Mouse (Mus musculus) limb, embryonic 10.5 days (tissue): ENCODE results near the gene Myl9. TPM values are rescaled to one million over a fixed set of nuclear protein-coding genes. Genes with fewer than 3 reads are reported as not detected.
"Not testable (repeated sequence)": the region's sequence is repeated elsewhere in the genome, so short reads cannot be mapped to it uniquely, and the experiment has no call there.

Experiments
- DNase-seq: peaks from one replicate; pipeline ENCODE4 v3.0.0-alpha.2; 2017; ENCODE audit warnings: low spot score
- H3K27ac ChIP-seq: fragments of 300-500 bp; sonication (generic); 2 replicates; pipeline ENCODE4 v1.5.1; 2016; ENCODE audit warnings: mild to moderate bottlenecking
- H3K27me3 ChIP-seq: fragments of 300-500 bp; sonication (generic); 2 replicates; pipeline ENCODE4 v1.6.1; 2016; ENCODE audit warnings: low read depth, mild to moderate bottlenecking; ENCODE audit not compliant: poor library complexity, severe bottlenecking
- H3K36me3 ChIP-seq: fragments of 300-500 bp; sonication (generic); 2 replicates; pipeline ENCODE4 v1.6.1; 2016; ENCODE audit warnings: mild to moderate bottlenecking, moderate library complexity
- H3K4me1 ChIP-seq: fragments of 300-500 bp; sonication (generic); 2 replicates; pipeline ENCODE4 v1.6.1; 2016
- H3K4me3 ChIP-seq: fragments of 300-500 bp; sonication (generic); 2 replicates; pipeline ENCODE4 v1.5.1; 2016; ENCODE audit warnings: mild to moderate bottlenecking, moderate library complexity
- H3K9me3 ChIP-seq: fragments of 300-500 bp; sonication (generic); replicated peaks from 2 replicates; pipeline ENCODE4 v1.6.1; 2016; ENCODE audit warnings: mild to moderate bottlenecking
- WGBS: fragments of 180-500 bp; shearing (Covaris S2); methylation state at CpG from one replicate; pipeline ENCODE4 v1.1.7; 2016; 5-methylcytosine and 5-hydroxymethylcytosine counted together
- polyA plus RNA-seq: library from polyadenylated mRNA; unstranded; fragments of >200 nt; fragmentation: Nextera tagmentation; extraction: Ambion mirVana; gene quantifications from 2 replicates; pipeline ENCODE4 v1.2.1, GENCODE M21; 2016

Myl9 gene
- polyA plus RNA-seq, 1 experiment from 2014 or later: 62.7 TPM

DNA sequence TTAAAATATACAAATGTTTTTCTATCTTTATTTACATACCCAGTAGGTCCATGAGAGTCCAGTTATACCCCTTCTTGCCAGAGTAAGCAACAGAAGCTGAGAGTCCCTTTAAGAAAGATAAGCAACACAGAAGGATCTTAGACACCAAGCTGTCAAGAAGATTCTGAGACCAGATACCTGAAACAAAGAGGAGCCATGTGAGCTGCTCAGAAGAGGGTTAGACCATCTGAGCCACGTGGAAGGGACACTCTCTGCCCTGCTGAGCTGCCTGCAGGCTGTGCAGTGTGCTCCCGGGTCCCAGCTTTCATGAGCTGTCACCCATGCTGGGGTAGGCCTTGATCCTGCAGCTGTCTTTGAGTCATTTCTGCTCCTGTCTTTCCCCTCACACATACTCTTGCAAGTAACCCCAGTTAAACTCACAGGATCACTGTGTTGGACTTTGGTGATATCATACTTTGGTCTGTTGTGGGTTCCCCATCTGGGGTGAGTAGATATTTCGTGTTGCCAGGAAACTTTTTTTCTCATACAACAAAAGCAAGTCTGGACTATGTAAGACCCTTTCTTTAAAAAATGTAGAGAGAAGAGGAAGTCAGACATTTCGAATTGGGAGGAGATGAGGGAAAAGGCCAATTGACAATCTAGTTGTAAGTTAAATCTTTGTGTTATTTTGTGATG is 28.6 kb downstream of the Myl9 start:
- H3K4me3 ChIP-seq: no peak overlapping the region
- H3K4me1 ChIP-seq: no peaks in the 10 kb centered on the region; the same call in none of the 2 replicates
- DNase-seq: no peak
- H3K36me3 ChIP-seq: no peaks in the 10 kb centered on the region
- WGBS: 72% methylated on average over 4 of the region's 4 CpGs
- no peaks in the 10 kb centered on the region for H3K27me3 ChIP-seq
- H3K9me3 ChIP-seq: no peaks in the 10 kb centered on the region
- no peak overlapping the region for H3K27ac ChIP-seq

DNA sequence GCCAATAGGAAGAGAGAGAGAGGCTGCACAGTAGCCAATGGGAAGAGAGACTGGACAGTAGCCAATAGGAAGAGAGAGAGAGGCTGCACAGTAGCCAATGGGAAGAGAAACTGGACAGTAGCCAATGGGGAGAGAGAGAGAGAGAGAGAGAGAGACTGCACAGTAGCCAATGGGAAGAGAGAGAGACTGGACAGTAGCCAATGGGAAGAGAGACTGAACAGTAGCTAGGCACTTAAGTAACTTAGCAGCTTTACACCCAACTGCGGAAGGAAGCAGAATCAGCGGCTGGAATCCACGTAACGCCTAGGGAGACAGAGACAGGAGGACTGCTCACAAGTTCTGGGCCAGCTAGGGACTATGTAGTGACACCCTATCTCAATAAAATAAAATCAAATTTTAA is 29.4 kb downstream of the Myl9 start:
- H3K27ac ChIP-seq: no peak overlapping the region
- WGBS: 91% methylated on average over 4 of the region's 4 CpGs
- no peaks in the 10 kb centered on the region for H3K27me3 ChIP-seq
- H3K4me3 ChIP-seq: no peak overlapping the region
- H3K9me3 ChIP-seq: no peaks in the 10 kb centered on the region
- DNase-seq: no peak
- H3K36me3 ChIP-seq: no peaks in the 10 kb centered on the region
- H3K4me1 ChIP-seq: peaks cover under 1% of the 10 kb centered on the region

DNA sequence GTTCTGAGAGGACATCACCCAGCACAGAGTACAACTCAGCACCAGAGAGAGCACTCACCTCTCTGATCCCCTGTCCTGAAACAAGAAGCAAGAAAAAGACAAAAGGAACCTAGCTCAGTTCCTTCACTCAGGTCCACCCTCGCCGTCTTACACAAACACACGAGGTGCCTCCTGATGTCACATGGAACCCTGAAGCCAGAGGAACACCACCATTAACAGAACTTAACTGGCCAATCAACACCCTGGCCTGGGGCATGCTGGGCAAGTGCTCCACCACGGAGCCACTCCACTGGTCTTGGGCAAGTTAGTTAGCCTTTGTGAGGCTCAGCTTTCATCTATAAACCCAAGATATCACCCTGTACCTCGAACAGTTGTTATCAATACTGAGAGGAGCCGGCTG is 31.7 kb downstream of the Myl9 start:
- Histone ChIP-seq H3K27me3 (no peaks in the 10 kb centered on the region), H3K4me1 (peaks cover 8% of the 10 kb centered on the region), H3K36me3 (no peaks in the 10 kb centered on the region), H3K4me3 (no peak overlapping the region), H3K27ac (no peak overlapping the region), H3K9me3 (no peaks in the 10 kb centered on the region)
- 79% methylated on average over 6 of the region's 6 CpGs for WGBS
- DNase-seq: no peak

DNA sequence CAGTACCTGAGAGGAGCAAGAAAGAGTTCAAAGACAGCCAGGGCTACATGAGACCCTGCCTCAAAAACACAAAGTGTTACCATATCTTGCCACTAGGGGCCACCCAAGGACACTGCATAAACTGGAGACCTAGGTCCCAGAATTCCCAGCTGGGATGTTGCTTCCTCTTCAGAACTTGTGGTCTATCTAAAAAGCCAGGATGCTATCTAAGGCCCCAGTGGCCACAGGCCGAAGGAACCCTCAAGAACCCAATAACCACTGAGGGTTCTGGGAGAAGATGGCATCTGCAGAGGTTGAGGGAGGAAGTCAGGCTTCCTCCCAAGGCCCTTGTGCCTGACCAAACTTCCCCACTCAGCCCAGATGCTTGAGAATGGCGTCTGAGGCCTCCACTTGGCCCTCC is 34.4 kb downstream of the Myl9 start:
- Histone ChIP-seq H3K9me3 (no peaks in the 10 kb centered on the region), H3K27ac (peak overlapping the region; percentile 46; the same call in 1 of the 2 replicates), H3K36me3 (no peaks in the 10 kb centered on the region), H3K4me1 (peaks cover 19% of the 10 kb centered on the region), H3K4me3 (no peak overlapping the region), H3K27me3 (no peaks in the 10 kb centered on the region)
- WGBS: 59% methylated on average over 2 of the region's 2 CpGs
- DNase-seq: peak; percentile 51

DNA sequence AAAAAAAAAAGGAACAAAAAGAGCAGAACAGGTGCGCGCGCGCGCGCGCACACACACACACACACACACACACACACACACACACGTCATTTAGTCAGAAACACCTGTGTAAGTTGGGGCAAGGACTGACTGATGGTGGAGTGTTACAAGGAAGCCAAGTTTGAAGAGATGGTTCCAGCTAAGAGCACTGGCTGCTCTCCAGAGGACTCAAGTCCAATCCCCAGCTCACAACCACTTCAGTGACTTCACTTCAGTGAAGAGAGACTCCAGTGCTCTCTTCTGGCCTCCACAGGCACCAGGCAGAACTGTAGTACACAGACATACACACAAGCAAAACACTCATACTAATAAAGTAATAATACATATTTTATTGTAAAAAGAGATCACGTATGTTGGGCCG is 35.5 kb downstream of the Myl9 start:
- Histone ChIP-seq H3K36me3 (no peaks in the 10 kb centered on the region), H3K27ac (no peak overlapping the region), H3K27me3 (no peaks in the 10 kb centered on the region), H3K4me1 (peaks cover 31% of the 10 kb centered on the region), H3K9me3 (no peaks in the 10 kb centered on the region), H3K4me3 (no peak overlapping the region)
- DNase-seq: no peak
- 95% methylated on average over 10 of the region's 10 CpGs for WGBS

DNA sequence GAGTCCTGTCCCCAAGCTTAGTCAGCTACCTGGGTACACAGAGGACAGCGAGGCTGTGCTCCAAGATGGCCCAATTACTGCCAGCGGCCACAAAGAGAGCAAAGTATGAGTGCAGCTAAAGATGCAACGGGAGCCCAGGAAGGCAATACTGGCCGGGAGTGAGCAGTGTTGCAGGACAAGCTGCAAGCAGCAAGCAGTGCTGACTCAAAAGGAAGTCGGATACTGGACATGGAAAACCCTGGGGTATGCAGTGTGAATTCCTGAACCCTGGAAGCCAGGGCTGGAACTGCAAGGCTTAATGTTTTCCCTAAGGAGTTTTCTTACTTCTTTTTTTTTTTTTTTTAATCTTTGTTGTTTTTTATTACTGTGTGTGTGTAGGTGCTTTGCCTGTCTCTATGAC is 36.3 kb downstream of the Myl9 start:
- H3K4me3 ChIP-seq: no peak overlapping the region
- no peak overlapping the region for H3K27ac ChIP-seq
- no peaks in the 10 kb centered on the region for H3K36me3 ChIP-seq
- no peaks in the 10 kb centered on the region for H3K9me3 ChIP-seq
- DNase-seq: no peak
- H3K27me3 ChIP-seq: no peaks in the 10 kb centered on the region
- WGBS: 75% methylated on average over 5 of the region's 5 CpGs
- H3K4me1 ChIP-seq: peaks cover 36% of the 10 kb centered on the region

DNA sequence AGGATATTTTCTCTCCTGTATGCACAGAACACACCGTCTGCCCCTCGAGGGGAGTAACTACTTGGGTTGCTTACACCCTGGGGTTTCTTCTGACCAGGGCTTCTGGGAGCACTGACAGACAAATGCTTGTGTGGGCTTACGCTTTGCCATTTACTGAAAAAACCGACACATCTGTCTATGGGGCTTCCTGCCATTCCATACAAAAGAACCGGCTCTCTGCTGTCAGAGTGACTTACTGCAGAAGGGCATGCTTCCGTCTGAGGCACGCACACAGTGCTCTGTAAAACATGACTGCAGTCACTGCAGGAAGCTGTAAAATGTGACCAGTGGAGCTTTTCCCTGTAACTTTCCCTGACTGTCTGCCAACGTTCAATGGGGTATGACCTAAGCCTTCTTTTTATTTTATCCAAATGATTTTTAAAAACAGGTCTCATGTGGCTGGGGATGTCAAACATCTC is 39.2 kb downstream of the Myl9 start:
- Histone ChIP-seq H3K36me3 (no peaks in the 10 kb centered on the region), H3K4me3 (no peak overlapping the region), H3K4me1 (peaks cover 36% of the 10 kb centered on the region), H3K9me3 (no peaks in the 10 kb centered on the region), H3K27ac (peak overlapping the region; percentile 73; the same call in 1 of the 2 replicates), H3K27me3 (no peaks in the 10 kb centered on the region)
- 16% methylated on average over 8 of the region's 8 CpGs for WGBS
- DNase-seq: peak; percentile 42

DNA sequence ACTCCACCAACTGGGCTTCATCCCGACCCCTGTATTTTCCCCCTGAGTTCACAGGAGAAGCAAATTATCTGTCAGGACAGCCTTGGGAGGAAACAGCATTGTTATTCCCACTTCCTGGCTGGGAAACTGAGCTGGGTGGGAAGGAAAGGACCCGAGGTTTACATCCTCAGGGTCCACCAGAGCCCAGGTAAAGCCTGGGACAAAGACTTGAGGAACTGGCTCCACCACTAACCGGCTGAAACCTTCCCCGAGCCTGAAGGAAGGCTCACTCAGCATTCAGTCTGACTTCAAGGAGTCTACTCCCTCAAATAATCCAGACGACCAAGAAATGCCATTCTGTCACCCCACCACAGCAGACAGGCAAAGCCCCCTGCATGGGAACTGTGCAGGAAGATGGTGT is 39.7 kb downstream of the Myl9 start:
- Histone ChIP-seq H3K9me3 (no peaks in the 10 kb centered on the region), H3K36me3 (no peaks in the 10 kb centered on the region), H3K27me3 (no peaks in the 10 kb centered on the region), H3K27ac (peak overlapping the region; percentile 73), H3K4me3 (no peak overlapping the region), H3K4me1 (peaks cover 32% of the 10 kb centered on the region)
- DNase-seq: no peak
- 39% methylated on average over 5 of the region's 5 CpGs for WGBS

DNA sequence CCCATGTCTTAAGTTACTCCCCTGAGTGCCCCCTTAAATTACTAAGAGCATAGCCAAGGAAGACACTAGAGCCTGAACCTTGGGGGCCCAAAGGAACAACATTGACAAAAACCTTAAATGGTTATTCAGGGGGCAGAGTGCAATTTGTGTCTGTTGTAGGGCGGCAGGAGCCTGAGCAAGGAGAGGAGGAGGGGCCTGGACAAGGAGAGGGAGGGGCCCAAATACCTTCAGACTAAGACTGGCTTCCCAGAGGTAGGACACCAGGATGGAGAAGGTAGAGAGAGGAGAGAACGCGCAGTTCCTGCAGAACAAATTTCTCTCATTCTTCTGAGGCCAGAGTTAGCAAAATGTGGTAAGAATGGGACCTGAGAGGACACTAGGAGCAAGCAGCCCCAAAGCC is 40.2 kb downstream of the Myl9 start:
- Histone ChIP-seq H3K4me3 (no peak overlapping the region), H3K4me1 (peaks cover 30% of the 10 kb centered on the region), H3K27ac (peak overlapping the region; percentile 73), H3K9me3 (no peaks in the 10 kb centered on the region), H3K36me3 (no peaks in the 10 kb centered on the region), H3K27me3 (no peaks in the 10 kb centered on the region)
- DNase-seq: no peak
- 56% methylated on average over 3 of the region's 3 CpGs for WGBS

DNA sequence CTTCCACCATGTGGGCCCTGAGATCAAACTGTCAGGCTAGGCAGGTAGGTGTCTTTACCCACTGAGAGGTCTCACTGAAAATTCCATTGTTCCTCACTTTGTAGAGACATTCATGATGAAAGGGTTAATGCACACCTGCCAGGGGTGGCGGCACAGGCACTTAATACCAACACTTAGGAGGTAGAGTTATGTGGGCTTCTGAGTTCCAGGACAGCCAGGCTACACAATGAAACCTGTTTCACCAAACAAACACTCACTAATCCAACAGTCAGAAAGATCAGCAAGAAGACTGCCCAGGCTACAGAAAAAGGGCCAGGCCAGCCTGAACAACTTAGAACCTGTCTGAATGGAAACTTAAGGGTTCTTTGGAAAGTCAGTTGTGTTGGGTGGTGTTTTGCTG is 40.9 kb downstream of the Myl9 start:
- no peak for DNase-seq
- peaks cover 30% of the 10 kb centered on the region for H3K4me1 ChIP-seq
- H3K36me3 ChIP-seq: no peaks in the 10 kb centered on the region
- WGBS: 58% methylated on average over 1 of the region's 1 CpGs
- no peaks in the 10 kb centered on the region for H3K27me3 ChIP-seq
- no peak overlapping the region for H3K4me3 ChIP-seq
- no peaks in the 10 kb centered on the region for H3K9me3 ChIP-seq
- no peak overlapping the region for H3K27ac ChIP-seq

DNA sequence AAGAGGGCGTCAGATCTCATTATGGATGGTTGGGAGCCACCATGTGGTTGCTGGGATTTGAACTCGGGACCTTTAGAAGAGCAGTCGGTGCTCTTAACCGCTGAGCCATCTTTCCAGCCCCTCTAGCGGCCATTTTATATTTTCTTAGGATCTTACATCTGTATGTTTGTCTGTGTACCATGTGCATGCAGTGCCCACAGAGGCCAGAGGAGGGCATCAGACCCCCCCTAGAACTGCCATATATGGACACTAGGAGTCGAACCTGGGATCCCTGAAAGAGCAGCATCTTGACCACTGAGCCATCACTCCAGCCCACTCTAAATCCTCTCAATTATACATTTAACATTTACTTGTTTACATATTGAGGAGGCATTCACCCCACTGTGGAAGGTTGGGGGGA is 49.9 kb downstream of the Myl9 start:
- H3K36me3 ChIP-seq: peaks cover 21% of the 10 kb centered on the region
- H3K4me1 ChIP-seq, H3K27ac ChIP-seq: not testable (repeated sequence)

More for the DNA sequence above, 49.9 kb downstream of the Myl9 start:
- not testable (repeated sequence) for DNase-seq, H3K9me3 ChIP-seq, H3K27me3 ChIP-seq, H3K4me3 ChIP-seq
- WGBS: 91% methylated on average over 6 of the region's 6 CpGs
